Mouse (Mus musculus): Measurements from ENCODE around the gene Specc1. TPM values are rescaled to one million over a fixed set of nuclear protein-coding genes. Genes with fewer than 3 reads are reported as not detected.

Gene Specc1
- polyA plus RNA-seq, 1 experiment from 2014 or later, result 41.3 TPM

- WGBS (ENCODE audit: insufficient replicate concordance), result 87% methylated on average over 8 of the region's 8 CpGs
- DNase-seq, result no peak
- Histone ChIP-seq H3K4me2 (no peak overlapping the region), H3K4me3 (replicated peaks) (no peak overlapping the region), H3K4me1 (replicated peaks) (peaks cover 18% of the 10 kb centered on the region), H3K36me3 (peaks cover 12% of the 10 kb centered on the region; the same call in 1 of the 2 replicates), H3K27me3 (no peaks in the 10 kb centered on the region), H3K9me3 (replicated peaks) (no peaks in the 10 kb centered on the region), H3K9ac (no peak overlapping the region), H3K27ac (no peak overlapping the region)
- ATAC-seq (ENCODE audit: low read depth), result no peak
Measured at GRCm38 (mm10) chr11:61999501-61999900, 42.9 kb downstream of the Specc1 start.

- H3K27me3 ChIP-seq, result no peaks in the 10 kb centered on the region
- no peak overlapping the region for H3K9ac ChIP-seq
- 90% methylated on average over 12 of the region's 12 CpGs for WGBS (ENCODE audit: insufficient replicate concordance)
- H3K9me3 ChIP-seq (replicated peaks), result no peaks in the 10 kb centered on the region
- H3K4me3 ChIP-seq (replicated peaks), result no peak overlapping the region
- H3K4me1 ChIP-seq (replicated peaks), result peaks cover 24% of the 10 kb centered on the region
- H3K4me2 ChIP-seq, result no peak overlapping the region
- DNase-seq, result no peak
- H3K36me3 ChIP-seq, result peaks cover 11% of the 10 kb centered on the region; the same call in 1 of the 2 replicates
- H3K27ac ChIP-seq, result no peak overlapping the region
- ATAC-seq (ENCODE audit: low read depth), result no peak
Measured at GRCm38 (mm10) chr11:62000099-62000498, 43.5 kb downstream of the Specc1 start.

GRCm38 (mm10) chr11:62001977-62002376 is 45.4 kb downstream of the Specc1 start:
- DNase-seq, result peak; percentile 44
- Histone ChIP-seq H3K4me1 (replicated peaks) (peaks cover 42% of the 10 kb centered on the region), H3K9me3 (replicated peaks) (no peaks in the 10 kb centered on the region), H3K4me2 (no peak overlapping the region), H3K27ac (no peak overlapping the region), H3K9ac (no peak overlapping the region), H3K27me3 (no peaks in the 10 kb centered on the region), H3K4me3 (replicated peaks) (no peak overlapping the region), H3K36me3 (peaks cover 7% of the 10 kb centered on the region; the same call in 1 of the 2 replicates)
- no peak for ATAC-seq (ENCODE audit: low read depth)
- WGBS (ENCODE audit: insufficient replicate concordance), result 64% methylated on average over 4 of the region's 4 CpGs

GRCm38 (mm10) chr11:62004881-62005240 is 48.3 kb downstream of the Specc1 start:
- peaks cover 7% of the 10 kb centered on the region; the same call in 1 of the 2 replicates for H3K36me3 ChIP-seq
- H3K4me2 ChIP-seq, result peak overlapping the region; percentile 67
- DNase-seq (no peak), ATAC-seq (ENCODE audit: low read depth) (peak; percentile 41)
- H3K27ac ChIP-seq, result peak overlapping the region; percentile 89
- no peaks in the 10 kb centered on the region for H3K27me3 ChIP-seq
- H3K4me1 ChIP-seq (replicated peaks), result peaks cover 54% of the 10 kb centered on the region
- H3K9me3 ChIP-seq (replicated peaks), result no peaks in the 10 kb centered on the region
- WGBS (ENCODE audit: insufficient replicate concordance), result 17% methylated on average over 6 of the region's 6 CpGs
- peak overlapping the region; percentile 64 for H3K9ac ChIP-seq
- peak overlapping the region; percentile 47 for H3K4me3 ChIP-seq (replicated peaks)

GRCm38 (mm10) chr11:62005241-62005910 is 48.8 kb downstream of the Specc1 start:
- DNase-seq (peak; percentile 36), ATAC-seq (ENCODE audit: low read depth) (peak; percentile 72)
- no peaks in the 10 kb centered on the region for H3K9me3 ChIP-seq (replicated peaks)
- H3K27me3 ChIP-seq, result no peaks in the 10 kb centered on the region
- 9% methylated on average over 14 of the region's 14 CpGs for WGBS (ENCODE audit: insufficient replicate concordance)
- peaks cover 7% of the 10 kb centered on the region; the same call in 1 of the 2 replicates for H3K36me3 ChIP-seq
- H3K27ac ChIP-seq, result peak overlapping the region; percentile 89
- peaks cover 57% of the 10 kb centered on the region for H3K4me1 ChIP-seq (replicated peaks)
- peak overlapping the region; percentile 47 for H3K4me3 ChIP-seq (replicated peaks)
- peak overlapping the region; percentile 64 for H3K9ac ChIP-seq
- H3K4me2 ChIP-seq, result peak overlapping the region; percentile 67

GRCm38 (mm10) chr11:62005911-62006260 is 49.3 kb downstream of the Specc1 start:
- peak overlapping the region; percentile 89 for H3K27ac ChIP-seq
- peaks cover 62% of the 10 kb centered on the region for H3K4me1 ChIP-seq (replicated peaks)
- WGBS (ENCODE audit: insufficient replicate concordance), result 16% methylated on average over 5 of the region's 5 CpGs

GRCm38 (mm10) chr11:62006680-62007079 is 50.1 kb downstream of the Specc1 start:
- H3K9ac ChIP-seq, result peak overlapping the region; percentile 64
- ATAC-seq (ENCODE audit: low read depth), result no peak
- peaks cover 70% of the 10 kb centered on the region for H3K4me1 ChIP-seq (replicated peaks)
- no peak for DNase-seq
- WGBS (ENCODE audit: insufficient replicate concordance), result 17% methylated on average over 5 of the region's 5 CpGs
- H3K36me3 ChIP-seq, result peaks cover 5% of the 10 kb centered on the region; the same call in 1 of the 2 replicates
- no peaks in the 10 kb centered on the region for H3K9me3 ChIP-seq (replicated peaks)
- H3K4me3 ChIP-seq (replicated peaks), result peak overlapping the region; percentile 47
- H3K27ac ChIP-seq, result peak overlapping the region; percentile 89
- no peaks in the 10 kb centered on the region for H3K27me3 ChIP-seq
- peak overlapping the region; percentile 67 for H3K4me2 ChIP-seq

More at GRCm38 (mm10) chr11:62005911-62006260, 49.3 kb downstream of the Specc1 start:
- DNase-seq (peak; percentile 28), ATAC-seq (ENCODE audit: low read depth) (peak; percentile 70)
- Histone ChIP-seq H3K36me3 (peaks cover 7% of the 10 kb centered on the region; the same call in 1 of the 2 replicates), H3K4me2 (peak overlapping the region; percentile 67), H3K9ac (peak overlapping the region; percentile 64), H3K9me3 (replicated peaks) (no peaks in the 10 kb centered on the region), H3K4me3 (replicated peaks) (peak overlapping the region; percentile 47), H3K27me3 (no peaks in the 10 kb centered on the region)

GRCm38 (mm10) chr11:62007984-62008383 is 51.4 kb downstream of the Specc1 start:
- H3K4me1 ChIP-seq (replicated peaks), result peaks cover 73% of the 10 kb centered on the region
- no peak overlapping the region for H3K4me3 ChIP-seq (replicated peaks)
- no peak overlapping the region for H3K27ac ChIP-seq
- DNase-seq (no peak), ATAC-seq (ENCODE audit: low read depth) (no peak)
- no peaks in the 10 kb centered on the region for H3K36me3 ChIP-seq
- no peaks in the 10 kb centered on the region for H3K9me3 ChIP-seq (replicated peaks)
- no peak overlapping the region for H3K9ac ChIP-seq
- 54% methylated on average over 9 of the region's 9 CpGs for WGBS (ENCODE audit: insufficient replicate concordance)
- H3K27me3 ChIP-seq, result no peaks in the 10 kb centered on the region
- no peak overlapping the region for H3K4me2 ChIP-seq

- H3K27ac ChIP-seq, result no peak overlapping the region
- no peak overlapping the region for H3K4me3 ChIP-seq (replicated peaks)
- ATAC-seq (ENCODE audit: low read depth) (no peak), DNase-seq (no peak)
- WGBS (ENCODE audit: insufficient replicate concordance), result 63% methylated on average over 16 of the region's 16 CpGs
- no peak overlapping the region for H3K9ac ChIP-seq
- H3K4me2 ChIP-seq, result no peak overlapping the region
- H3K36me3 ChIP-seq, result no peaks in the 10 kb centered on the region
- H3K9me3 ChIP-seq (replicated peaks), result no peaks in the 10 kb centered on the region
- no peaks in the 10 kb centered on the region for H3K27me3 ChIP-seq
- peaks cover 47% of the 10 kb centered on the region for H3K4me1 ChIP-seq (replicated peaks)
Measured at GRCm38 (mm10) chr11:62010625-62011231, 54.2 kb downstream of the Specc1 start.

GRCm38 (mm10) chr11:62012039-62012438 is 55.5 kb downstream of the Specc1 start:
- no peak for ATAC-seq (ENCODE audit: low read depth)
- no peak overlapping the region for H3K4me3 ChIP-seq (replicated peaks)
- H3K9ac ChIP-seq, result no peak overlapping the region
- no peak overlapping the region for H3K4me2 ChIP-seq
- H3K27me3 ChIP-seq, result no peaks in the 10 kb centered on the region
- 57% methylated on average over 6 of the region's 6 CpGs for WGBS (ENCODE audit: insufficient replicate concordance)
- DNase-seq, result no peak
- no peak overlapping the region for H3K27ac ChIP-seq
- H3K36me3 ChIP-seq, result no peaks in the 10 kb centered on the region
- H3K9me3 ChIP-seq (replicated peaks), result no peaks in the 10 kb centered on the region
- H3K4me1 ChIP-seq (replicated peaks), result peaks cover 38% of the 10 kb centered on the region

- no peak overlapping the region for H3K4me2 ChIP-seq
- no peaks in the 10 kb centered on the region for H3K9me3 ChIP-seq (replicated peaks)
- H3K4me3 ChIP-seq (replicated peaks), result no peak overlapping the region
- no peaks in the 10 kb centered on the region for H3K27me3 ChIP-seq
- no peaks in the 10 kb centered on the region for H3K36me3 ChIP-seq
- ATAC-seq (ENCODE audit: low read depth), result 0 out of 2 replicates have a peak, but pooled peaks have one; percentile 20
- no peak for DNase-seq
- H3K27ac ChIP-seq, result no peak overlapping the region
- no peak overlapping the region for H3K9ac ChIP-seq
- peaks cover 27% of the 10 kb centered on the region for H3K4me1 ChIP-seq (replicated peaks)
- WGBS (ENCODE audit: insufficient replicate concordance), result 69% methylated on average over 3 of the region's 3 CpGs
Measured at GRCm38 (mm10) chr11:62013449-62013848, 56.9 kb downstream of the Specc1 start.

Measured in liver, embryonic 13.5 days (tissue).